Mouse (Mus musculus): ENCODE measurements at regions not wholly inside any gene's neighbourhood (a gene's known extent, or its start where the extent isn't known, plus 50 kb on each side); places are given as distances from the start of the nearest gene placed in this dataset.

DNA sequence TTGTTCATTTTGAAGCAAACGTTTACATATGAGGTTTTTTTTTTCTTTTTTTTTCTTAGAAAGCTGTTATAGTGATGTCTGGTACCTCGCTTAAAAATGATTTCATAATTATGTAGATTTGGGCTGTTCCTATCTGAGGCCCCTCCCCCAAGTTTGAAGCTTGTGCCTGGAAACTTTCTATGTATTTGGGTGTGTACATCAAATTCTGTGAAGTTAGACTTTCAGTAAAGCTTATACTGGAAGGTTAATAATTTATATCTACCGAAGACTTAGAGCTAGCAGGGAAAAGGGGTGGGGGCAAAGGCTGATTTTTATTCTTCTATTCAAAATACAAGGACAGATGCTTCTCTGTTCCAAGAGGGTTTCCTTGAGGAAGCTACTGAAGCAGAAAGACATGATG is 235.3 kb downstream of the Mef2c start:
- TF ChIP-seq CTCF (IDR thresholded peaks at IDR 0.05; ENCODE audit: low read depth), result no peak
- TF ChIP-seq EP300 (IDR thresholded peaks at IDR 0.05; ENCODE audit: low read depth), result no peak

Data from liver, embryonic 14.5 days (tissue).